Mouse (Mus musculus): Measurements from ENCODE around the gene Derl3. TPM values are rescaled to one million over a fixed set of nuclear protein-coding genes. Genes with fewer than 3 reads are reported as not detected.
"Not testable (repeated sequence)": the region's sequence is repeated elsewhere in the genome, so short reads cannot be mapped to it uniquely, and the experiment has no call there.

Gene Derl3
- total RNA-seq, 2 experiments from 2014 or later, result 7.0 TPM; not detected in 1

DNA sequence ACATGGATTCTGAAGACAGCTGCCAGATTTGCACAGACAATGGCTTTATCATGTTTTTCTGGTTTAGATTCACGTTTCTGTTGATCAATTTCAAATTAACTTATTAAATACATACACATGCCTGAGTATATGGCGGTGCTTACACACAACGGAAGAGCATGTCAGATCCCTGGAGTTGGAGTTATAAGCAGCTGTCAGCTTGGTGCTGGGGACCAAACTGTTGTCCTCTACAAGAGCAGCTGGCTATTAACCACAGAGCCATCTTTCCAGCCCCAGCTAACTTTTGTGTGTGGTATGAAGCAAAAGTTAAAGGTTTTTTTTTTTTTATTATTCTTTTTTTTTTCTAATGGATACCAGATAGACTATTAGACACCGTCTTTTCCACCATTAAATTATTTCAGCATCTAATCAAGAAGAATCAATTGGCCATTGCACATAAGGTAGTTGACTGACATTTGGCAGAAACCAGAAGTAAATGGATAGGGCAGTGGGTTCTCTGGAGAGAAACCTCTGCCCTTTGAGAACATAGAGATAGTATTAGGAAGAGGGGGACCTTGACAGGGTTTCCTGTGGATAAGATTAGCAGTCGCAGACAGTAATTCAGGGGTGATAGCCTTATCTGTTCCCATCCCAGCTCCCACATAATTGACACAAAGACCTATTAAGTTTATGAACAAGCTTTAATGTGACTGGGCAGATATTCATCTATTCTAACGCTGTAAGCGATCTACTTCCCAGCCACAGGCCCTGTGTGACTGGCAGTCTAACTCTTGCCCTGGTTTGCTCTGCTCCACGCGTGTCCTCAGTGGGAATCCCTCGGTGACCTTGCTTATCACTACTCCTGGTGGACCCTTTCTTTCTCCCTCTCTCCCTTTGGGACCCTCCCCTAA is 20.9 kb upstream of the Derl3 start:
- ATAC-seq (replicated peaks; ENCODE audit: poor library complexity, severe bottlenecking), result no peak

DNA sequence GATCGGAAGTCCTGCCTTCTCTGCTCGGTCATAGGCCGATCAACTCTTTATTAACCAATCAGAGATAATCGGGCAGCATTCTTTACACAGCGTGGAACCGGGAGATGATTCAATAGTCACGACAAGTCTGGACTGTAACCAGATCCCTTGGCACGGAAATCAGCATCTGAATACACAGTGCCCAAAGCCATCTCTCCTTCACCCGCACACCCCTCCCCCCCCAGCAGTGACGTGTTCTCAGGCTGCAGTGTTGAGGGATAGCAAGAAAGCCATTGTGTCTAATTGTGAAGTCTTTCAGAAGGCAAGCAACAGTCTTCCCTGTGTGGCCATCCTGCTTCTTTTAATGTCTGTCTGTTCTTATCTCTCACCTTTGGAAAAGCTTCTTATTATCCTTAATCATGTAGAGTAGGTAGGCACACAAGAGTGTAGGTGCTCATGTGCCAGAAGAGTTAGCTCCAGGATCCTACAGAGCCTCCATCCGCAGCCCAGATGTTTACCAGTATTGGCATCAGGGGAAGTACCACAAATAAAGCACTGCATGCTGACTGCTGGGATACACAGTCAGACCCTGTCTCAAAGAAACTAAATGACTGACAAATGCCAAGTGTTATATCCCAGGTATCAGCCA is 20.2 kb upstream of the Derl3 start:
- ATAC-seq (replicated peaks; ENCODE audit: poor library complexity, severe bottlenecking), result peak; percentile 90

- no peak for ATAC-seq (replicated peaks; ENCODE audit: poor library complexity, severe bottlenecking)
Measured at GRCm38 (mm10) chr10:75873543-75874170, 19.6 kb upstream of the Derl3 start.

GRCm38 (mm10) chr10:75878836-75879235 is 14.4 kb upstream of the Derl3 start:
- ATAC-seq (replicated peaks; ENCODE audit: poor library complexity, severe bottlenecking), result no peak

DNA sequence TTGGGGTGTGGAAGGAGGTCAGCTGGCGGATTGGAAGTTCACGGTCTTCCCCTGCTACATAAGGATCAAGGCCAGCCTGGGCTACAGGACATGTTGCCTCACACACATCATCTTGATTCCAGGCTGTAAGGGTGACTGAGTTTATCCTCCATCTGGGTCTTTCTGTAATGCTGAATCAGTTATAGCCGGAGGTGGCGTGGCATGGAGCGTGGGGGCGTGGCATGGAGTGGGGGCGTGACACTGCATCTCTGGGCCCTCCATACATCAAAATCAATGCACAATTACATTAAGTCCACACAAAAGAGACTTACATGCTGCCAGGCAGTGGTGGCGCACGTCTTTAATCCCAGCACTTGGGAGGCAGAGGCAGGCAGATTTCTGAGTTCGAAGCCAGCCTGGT is 12.9 kb upstream of the Derl3 start:
- ATAC-seq (replicated peaks; ENCODE audit: poor library complexity, severe bottlenecking), result no peak

- no peak for ATAC-seq (replicated peaks; ENCODE audit: poor library complexity, severe bottlenecking)
Measured at GRCm38 (mm10) chr10:75880771-75881577, 12.2 kb upstream of the Derl3 start.

GRCm38 (mm10) chr10:75881578-75882432 is 11.4 kb upstream of the Derl3 start:
- ATAC-seq (replicated peaks; ENCODE audit: poor library complexity, severe bottlenecking), result no peak

GRCm38 (mm10) chr10:75882433-75883231 is 10.6 kb upstream of the Derl3 start:
- ATAC-seq (replicated peaks; ENCODE audit: poor library complexity, severe bottlenecking), result peak; percentile 12; the same call in 1 of the 2 replicates

DNA sequence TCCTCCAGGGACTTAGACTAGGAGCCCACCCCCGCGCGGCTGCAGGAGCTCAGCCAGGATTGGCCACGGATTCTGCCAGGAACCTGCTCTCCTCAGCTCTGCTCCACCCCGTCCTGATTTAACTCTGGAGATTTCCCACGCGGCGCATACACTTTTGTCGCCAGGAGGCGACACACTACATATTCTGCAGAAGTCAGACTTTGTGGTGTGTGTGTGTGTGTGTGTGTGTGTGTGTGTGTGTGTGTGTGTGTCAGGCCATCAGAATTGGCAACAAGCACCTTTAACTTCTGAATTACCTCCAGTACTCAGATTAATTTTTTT is 10.0 kb upstream of the Derl3 start:
- peak; percentile 95 for ATAC-seq (replicated peaks; ENCODE audit: poor library complexity, severe bottlenecking)

GRCm38 (mm10) chr10:75884742-75885141 is 8.5 kb upstream of the Derl3 start:
- no peak for ATAC-seq (replicated peaks; ENCODE audit: poor library complexity, severe bottlenecking)

GRCm38 (mm10) chr10:75887504-75887903 is 5.7 kb upstream of the Derl3 start:
- not testable (repeated sequence) for ATAC-seq (replicated peaks; ENCODE audit: poor library complexity, severe bottlenecking)

DNA sequence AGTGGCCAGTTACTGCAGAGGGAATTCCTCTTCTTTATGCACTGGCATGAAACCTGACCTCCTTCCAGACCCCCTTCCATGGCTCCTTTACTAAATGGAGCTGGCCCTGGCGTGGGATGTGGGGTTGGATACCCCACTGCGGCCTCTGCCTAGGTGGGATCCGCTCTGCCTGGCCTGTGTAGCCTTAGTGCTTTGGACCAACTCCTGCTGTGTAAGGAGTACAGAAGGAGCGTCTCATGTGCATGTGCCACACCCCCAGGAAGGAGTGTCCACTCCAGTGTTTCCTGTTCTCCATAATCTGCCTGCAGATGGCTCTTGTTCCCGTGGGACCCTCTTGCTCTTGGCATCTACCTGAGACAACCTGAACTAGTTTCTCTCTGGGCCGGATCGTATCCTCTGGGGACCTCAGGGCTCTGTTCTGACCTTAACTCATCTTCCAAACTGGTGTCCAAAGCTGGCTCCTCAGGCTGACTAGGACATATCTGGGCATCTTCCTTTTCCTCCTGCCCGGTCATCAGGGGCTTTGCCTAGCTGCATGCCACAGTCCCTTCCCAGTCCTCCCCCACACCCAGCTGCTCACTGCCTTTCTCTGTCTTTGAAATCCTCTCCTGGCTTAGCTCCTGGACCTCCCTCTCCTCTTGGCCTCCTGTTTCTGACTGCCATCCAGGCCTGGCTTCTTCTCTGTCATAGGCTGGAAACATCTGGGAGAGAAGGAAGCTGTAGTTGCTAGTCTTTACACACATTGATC is 3.6 kb upstream of the Derl3 start:
- ATAC-seq (replicated peaks; ENCODE audit: poor library complexity, severe bottlenecking), result no peak

DNA sequence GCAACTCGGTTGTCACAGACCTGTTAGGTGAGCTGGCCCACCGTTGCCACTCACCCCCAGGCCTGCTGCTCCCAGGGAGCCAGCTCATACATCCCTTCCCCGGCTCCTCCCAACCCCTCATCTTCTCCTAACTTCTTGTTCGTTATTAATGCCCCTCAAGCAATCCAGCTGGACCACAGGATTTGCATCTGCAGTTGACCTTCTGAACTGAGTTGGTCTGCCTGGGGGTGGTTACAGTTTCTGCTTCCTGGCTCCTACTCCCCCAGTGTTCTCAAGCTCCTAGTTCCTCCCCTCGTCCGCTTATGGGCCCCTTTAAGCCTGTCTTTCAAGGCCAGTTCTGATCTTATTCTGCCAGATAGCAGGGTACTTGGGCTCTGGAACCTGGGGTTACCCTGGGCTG is 1.4 kb downstream of the Derl3 start:
- ATAC-seq (replicated peaks; ENCODE audit: poor library complexity, severe bottlenecking), result no peak

GRCm38 (mm10) chr10:75895730-75896129 is 2.5 kb downstream of the Derl3 start:
- ATAC-seq (replicated peaks; ENCODE audit: poor library complexity, severe bottlenecking), result no peak

GRCm38 (mm10) chr10:75896208-75896607 is 3.0 kb downstream of the Derl3 start:
- no peak for ATAC-seq (replicated peaks; ENCODE audit: poor library complexity, severe bottlenecking)

DNA sequence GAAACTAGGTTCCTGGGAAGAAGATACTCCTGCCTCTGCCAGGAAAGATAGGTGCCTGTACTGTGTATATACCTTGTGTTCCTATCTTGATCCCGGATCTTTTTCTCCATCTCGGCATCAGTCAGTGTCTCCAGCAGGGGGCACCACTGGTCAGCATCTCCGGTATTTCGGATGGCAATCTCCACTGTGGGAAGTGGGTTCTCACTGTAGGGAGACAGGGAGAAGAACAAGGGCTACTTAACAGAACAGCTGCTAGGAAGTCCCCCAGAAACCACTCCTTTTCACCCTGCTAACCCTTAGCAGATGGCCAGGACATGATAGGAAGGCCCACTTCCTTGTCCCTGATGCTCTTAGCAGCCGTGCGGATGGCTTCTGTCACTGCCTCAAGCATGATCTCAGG is 4.2 kb downstream of the Derl3 start:
- ATAC-seq (replicated peaks; ENCODE audit: poor library complexity, severe bottlenecking), result 0 out of 2 replicates have a peak, but pooled peaks have one; percentile 10

DNA sequence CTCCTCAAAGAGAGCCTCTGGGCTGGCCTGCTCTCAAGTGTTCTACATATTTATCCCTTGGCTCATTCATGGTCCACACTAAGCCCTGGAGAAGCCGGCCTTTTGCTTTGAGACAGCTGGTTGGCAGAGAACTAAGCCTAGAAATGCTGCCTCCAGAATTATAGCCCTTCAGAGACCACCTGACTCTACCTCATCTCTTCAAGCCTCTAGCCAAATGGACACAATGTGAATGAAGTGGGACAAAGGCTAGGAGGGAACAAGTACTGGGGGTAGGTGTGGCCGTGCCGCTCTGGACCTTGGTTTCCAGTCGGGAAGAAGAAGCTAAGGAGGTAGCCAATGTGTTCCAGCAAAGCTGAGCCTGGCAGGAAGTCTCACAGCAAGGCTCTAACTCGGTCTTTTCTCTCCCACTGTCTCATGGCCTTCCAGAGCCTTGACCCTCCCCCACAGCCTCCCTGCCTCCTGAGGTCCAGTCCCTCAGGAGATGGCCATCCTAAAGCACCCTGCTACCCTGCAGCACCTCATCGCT is 4.9 kb downstream of the Derl3 start:
- ATAC-seq (replicated peaks; ENCODE audit: poor library complexity, severe bottlenecking), result no peak

DNA sequence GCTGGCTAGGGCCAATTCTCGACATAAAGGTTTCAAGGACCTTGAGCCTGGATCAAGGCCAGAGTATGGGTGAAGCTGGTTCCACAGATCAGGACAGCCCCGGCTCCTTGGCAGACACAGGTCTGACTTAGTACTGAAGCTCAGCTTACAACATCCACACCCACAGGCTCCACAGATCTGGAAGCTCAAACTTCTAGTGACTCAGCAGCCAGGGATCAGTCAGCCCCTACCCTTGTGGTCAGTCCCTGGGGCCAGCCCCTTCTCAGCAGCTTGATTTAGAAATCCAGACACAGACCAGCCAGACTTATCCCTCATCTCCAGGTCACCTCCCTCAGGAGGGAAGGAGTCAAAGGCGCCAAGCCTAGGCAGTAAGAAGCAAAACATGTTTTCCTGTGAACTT is 5.6 kb downstream of the Derl3 start:
- no peak for ATAC-seq (replicated peaks; ENCODE audit: poor library complexity, severe bottlenecking)

All from granulocyte monocyte progenitor cell, adult 5-6 weeks (primary cell).